Mouse (Mus musculus): ENCODE measurements around the gene Ptgdr. TPM values are rescaled to one million over a fixed set of nuclear protein-coding genes. Genes with fewer than 3 reads are reported as not detected.
A peak's percentile ranks its signal among the peaks of the same experiment; 100 is the strongest.
"Not testable (repeated sequence)": the region's sequence is repeated elsewhere in the genome, so short reads cannot be mapped to it uniquely, and the experiment has no call there.

Gene Ptgdr
- 0.47 and 0.53 TPM in 2 replicates for polyA plus RNA-seq (2015; fragmentation: Nextera tagmentation; extraction: Ambion mirVana)

DNA sequence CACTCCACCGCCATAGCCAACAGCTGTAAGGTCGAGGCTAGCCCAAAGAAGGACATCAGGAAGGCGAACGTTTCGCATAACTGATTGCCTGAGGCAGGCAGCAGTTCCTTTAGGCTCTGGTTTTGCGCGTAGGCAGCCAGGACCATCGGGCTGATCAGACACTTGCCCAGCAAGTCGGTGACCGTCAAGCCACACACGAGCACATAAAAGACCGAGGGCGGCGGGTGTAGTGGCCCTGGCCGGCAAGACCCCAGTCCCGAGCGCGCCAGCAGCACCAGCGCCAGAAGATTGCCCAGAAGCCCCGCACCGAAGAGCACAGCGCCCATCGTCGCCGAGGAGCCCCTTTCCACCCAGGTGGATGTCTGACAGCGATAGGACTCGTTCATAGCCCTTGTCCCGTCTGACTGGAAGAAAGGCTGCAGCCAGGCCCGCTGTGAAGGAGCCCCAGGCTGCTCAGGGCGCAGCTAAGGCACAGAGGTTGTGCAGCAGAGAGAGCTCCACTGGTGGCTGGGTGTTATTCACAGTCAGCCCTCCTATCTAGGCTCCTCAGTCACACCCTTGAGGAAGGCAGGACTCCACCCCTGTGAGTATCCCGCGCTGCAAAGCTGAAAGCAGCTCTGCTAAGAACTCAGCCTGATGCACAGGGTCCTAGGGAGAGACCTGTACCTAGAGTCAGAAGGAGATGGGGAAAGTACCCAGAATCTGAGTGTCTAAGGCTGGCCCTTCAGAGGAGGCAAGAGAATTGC is at the start of gene Ptgdr:
Gene Ptgdr, minus strand, starts transcription at position 508 of the 746 bp plus-strand sequence.
- peaks cover 32% of the 10 kb centered on the region for H3K27me3 ChIP-seq
- ATAC-seq (ENCODE audit: low read depth): peak; percentile 60; the same call in 1 of the 2 replicates
- H3K4me2 ChIP-seq: peak within 1 kb of the TSS; percentile 59
- peak within 1 kb of the TSS; percentile 59 for H3K9ac ChIP-seq
- WGBS: under 1% methylated on average over 32 of the region's 32 CpGs
- no peak within 1 kb of the TSS for H3K27ac ChIP-seq (replicated peaks)
- H3K4me1 ChIP-seq (replicated peaks): peaks cover 8% of the 10 kb centered on the region
- H3K9me3 ChIP-seq: no peaks in the 10 kb centered on the region
- peak within 1 kb of the TSS; percentile 35 for H3K4me3 ChIP-seq
- H3K36me3 ChIP-seq: no peaks in the 10 kb centered on the region

DNA sequence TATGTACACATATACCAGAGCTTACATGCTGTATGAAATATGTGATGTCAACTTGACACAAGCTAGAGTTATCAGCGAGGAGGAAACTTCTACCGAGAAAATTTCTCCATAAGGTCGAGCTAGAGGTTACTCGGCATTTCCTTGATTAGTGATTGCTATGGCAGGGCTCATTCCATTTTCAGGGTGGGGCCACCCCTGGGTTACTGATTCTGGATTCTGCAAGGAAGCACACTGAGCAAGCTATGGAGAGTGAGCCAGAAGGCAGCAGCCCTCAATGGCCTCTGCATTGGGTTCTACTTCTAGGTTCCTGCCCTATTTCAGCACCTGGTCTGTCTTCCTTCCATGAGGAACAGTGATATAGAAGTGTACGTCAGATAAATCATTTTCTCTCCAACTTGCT is 48.6 kb upstream of the Ptgdr start:
- Histone ChIP-seq H3K4me2 (no peak overlapping the region), H3K27ac (replicated peaks) (no peak overlapping the region), H3K9me3 (no peaks in the 10 kb centered on the region), H3K27me3 (no peaks in the 10 kb centered on the region), H3K4me3 (no peak overlapping the region), H3K36me3 (no peaks in the 10 kb centered on the region), H3K9ac (no peak overlapping the region), H3K4me1 (replicated peaks) (no peaks in the 10 kb centered on the region)
- WGBS: 91% methylated on average over 5 of the region's 5 CpGs
- ATAC-seq (ENCODE audit: low read depth): no peak

DNA sequence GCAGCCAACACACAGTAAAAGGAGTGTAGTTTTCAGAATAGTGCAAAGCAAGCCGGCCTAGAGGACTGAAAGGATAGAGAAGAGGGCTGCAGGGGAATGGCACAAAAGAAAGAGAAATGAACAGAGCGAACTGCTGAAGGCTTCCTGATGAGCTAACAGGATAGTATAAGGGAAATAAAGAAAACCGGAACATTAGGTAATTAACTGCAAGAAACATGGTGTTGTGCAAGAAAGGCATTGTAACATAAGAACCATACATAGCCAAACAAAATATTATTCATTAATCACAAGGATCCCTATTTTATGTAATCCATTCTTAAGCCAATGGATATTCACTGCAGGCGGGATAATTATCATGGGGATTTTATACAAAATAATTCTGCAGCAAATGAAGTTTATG is 45.0 kb upstream of the Ptgdr start:
- no peak overlapping the region for H3K4me3 ChIP-seq
- ATAC-seq (ENCODE audit: low read depth): no peak
- H3K4me1 ChIP-seq (replicated peaks): no peaks in the 10 kb centered on the region
- H3K9me3 ChIP-seq: no peaks in the 10 kb centered on the region
- no peaks in the 10 kb centered on the region for H3K27me3 ChIP-seq
- no peak overlapping the region for H3K27ac ChIP-seq (replicated peaks)
- no peak overlapping the region for H3K4me2 ChIP-seq
- no peaks in the 10 kb centered on the region for H3K36me3 ChIP-seq
- no peak overlapping the region for H3K9ac ChIP-seq
- 74% methylated on average over 4 of the region's 4 CpGs for WGBS

DNA sequence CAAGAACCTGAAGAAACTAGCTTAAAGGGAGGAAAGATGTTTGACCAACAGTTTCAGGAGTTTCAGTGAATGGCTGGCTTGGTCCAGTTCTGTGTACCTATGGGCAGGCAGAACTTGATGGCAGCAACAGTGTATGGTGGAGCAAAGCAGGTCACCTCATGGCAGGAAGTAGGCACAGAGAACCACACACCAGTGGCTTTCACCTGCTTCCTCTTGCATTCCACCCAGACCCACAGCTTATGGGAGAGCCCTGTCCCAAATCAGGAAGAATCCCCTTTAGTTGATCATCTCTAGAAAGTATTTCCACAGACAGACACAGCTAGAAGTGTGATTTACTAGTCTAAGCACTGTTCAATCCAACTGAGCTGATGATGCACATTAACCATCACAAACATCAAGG is 42.6 kb upstream of the Ptgdr start:
- H3K9me3 ChIP-seq; H3K27me3 ChIP-seq; H3K27ac ChIP-seq (replicated peaks); H3K4me1 ChIP-seq (replicated peaks); H3K36me3 ChIP-seq; H3K9ac ChIP-seq; H3K4me2 ChIP-seq; ATAC-seq (ENCODE audit: low read depth); H3K4me3 ChIP-seq: not testable (repeated sequence)

DNA sequence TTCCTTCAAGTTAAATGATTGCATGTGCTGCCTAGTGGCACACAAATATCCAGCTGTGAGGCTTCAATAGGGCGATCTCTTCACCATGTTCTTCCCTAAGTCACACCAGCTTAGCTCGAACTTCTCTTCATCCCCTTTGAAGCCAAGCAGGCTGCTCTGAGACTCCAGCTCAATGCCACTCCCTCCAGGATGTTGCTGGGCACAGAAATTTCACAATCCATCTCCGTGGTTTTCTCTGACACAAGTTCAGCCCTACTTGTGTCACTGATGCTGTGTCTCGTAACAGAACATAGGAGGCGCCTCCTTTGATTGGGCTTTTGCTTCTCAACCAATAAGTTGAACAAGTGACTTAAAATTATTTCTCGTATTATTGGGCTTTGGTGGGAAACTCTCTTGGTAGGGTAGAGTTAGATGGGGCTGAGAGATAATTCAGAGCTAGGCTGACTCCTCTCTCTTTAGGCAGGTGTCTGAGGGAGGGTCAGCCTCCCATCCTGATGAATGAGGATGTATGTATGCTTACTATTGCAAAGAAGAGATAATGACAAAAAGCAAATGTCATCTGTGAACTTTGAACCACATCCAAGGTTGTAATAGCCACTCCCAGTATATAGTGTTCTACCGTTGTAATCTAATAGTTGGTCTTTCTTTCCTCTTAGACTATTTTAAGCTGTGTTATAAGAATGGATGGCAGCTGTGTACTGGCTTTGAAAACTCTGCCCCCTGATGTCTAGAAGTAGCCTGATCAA is 32.4 kb upstream of the Ptgdr start:
- WGBS: 71% methylated on average over 7 of the region's 7 CpGs
- ATAC-seq (ENCODE audit: low read depth): no peak

DNA sequence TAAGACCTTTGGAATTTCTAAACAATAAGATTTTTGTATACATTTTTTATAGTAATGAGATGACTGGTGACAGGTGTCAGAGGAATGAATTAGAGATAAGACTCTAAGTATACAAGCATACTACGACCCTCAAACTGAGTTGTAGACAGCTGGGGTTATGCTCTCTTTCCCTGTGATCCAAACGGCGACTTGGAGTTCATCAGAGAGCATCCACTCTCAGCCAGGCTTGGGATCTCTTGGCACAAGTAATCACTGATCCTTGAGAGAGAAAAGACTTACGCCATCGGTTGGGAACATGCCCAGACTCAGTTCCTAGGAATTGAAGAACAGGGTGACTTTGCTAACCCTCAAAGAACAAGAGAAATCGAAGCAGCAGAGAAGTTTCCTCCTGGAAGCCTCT is 10.5 kb upstream of the Ptgdr start:
- Histone ChIP-seq H3K4me3 (no peak overlapping the region), H3K27ac (replicated peaks) (no peak overlapping the region), H3K36me3 (no peaks in the 10 kb centered on the region), H3K4me2 (no peak overlapping the region), H3K4me1 (replicated peaks) (no peaks in the 10 kb centered on the region), H3K9me3 (no peaks in the 10 kb centered on the region), H3K9ac (no peak overlapping the region), H3K27me3 (no peaks in the 10 kb centered on the region)
- 85% methylated on average over 6 of the region's 6 CpGs for WGBS
- ATAC-seq (ENCODE audit: low read depth): no peak

More for the DNA sequence above, 32.4 kb upstream of the Ptgdr start:
- H3K36me3 ChIP-seq: no peaks in the 10 kb centered on the region
- no peak overlapping the region for H3K27ac ChIP-seq (replicated peaks)
- H3K9me3 ChIP-seq: no peaks in the 10 kb centered on the region
- no peak overlapping the region for H3K9ac ChIP-seq
- no peak overlapping the region for H3K4me3 ChIP-seq
- no peaks in the 10 kb centered on the region for H3K4me1 ChIP-seq (replicated peaks)
- H3K4me2 ChIP-seq: no peak overlapping the region
- H3K27me3 ChIP-seq: no peaks in the 10 kb centered on the region

DNA sequence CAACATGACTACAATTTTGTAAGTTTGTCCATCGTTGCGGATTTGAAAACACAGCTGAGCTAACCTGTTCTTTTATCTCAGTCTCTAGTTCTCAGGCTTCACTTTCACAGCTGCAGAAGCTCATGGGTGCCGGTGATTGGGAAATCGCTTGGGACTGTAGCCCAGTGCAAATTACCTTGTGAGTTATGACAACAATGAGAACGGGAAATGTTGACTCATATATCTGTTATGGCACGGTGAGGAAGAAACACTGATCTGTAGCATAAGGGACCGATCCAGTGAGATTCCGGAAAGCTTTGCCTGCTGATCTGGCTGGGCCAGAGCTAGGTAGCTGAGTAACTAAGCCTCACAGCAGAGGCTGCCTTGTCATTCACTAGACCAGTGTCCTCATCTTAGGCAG is 6.5 kb upstream of the Ptgdr start:
- WGBS: 82% methylated on average over 8 of the region's 8 CpGs
- ATAC-seq (ENCODE audit: low read depth): no peak
- Histone ChIP-seq H3K4me3 (no peak overlapping the region), H3K4me1 (replicated peaks) (no peaks in the 10 kb centered on the region), H3K4me2 (no peak overlapping the region), H3K36me3 (no peaks in the 10 kb centered on the region), H3K9ac (no peak overlapping the region), H3K27ac (replicated peaks) (no peak overlapping the region), H3K27me3 (peaks cover under 1% of the 10 kb centered on the region; the same call in 1 of the 2 replicates), H3K9me3 (no peaks in the 10 kb centered on the region)

DNA sequence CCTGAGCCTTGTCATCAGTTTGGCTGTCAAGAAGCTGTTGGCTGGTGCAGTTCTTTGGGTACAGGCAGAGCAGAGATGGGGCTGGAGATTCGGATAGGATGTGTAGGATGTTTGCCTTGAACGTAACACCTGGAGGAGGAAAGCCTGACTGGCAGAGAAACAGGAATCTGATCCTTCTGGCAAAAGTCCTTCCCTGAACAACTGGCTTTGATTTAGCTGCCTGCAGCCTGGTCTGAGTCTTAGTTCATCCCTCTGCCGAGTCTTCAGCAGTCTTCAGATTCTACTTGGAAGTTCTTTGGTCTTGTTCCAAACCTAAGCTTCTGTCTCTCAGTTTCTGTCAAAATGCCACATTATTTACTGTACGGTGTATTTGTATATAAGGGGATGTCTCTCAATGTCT is 3.9 kb upstream of the Ptgdr start:
- no peak overlapping the region for H3K9ac ChIP-seq
- H3K27me3 ChIP-seq: peaks cover 24% of the 10 kb centered on the region
- H3K9me3 ChIP-seq: no peaks in the 10 kb centered on the region
- H3K4me3 ChIP-seq: no peak overlapping the region
- H3K36me3 ChIP-seq: no peaks in the 10 kb centered on the region
- 49% methylated on average over 4 of the region's 4 CpGs for WGBS
- H3K4me1 ChIP-seq (replicated peaks): peaks cover 8% of the 10 kb centered on the region
- no peak overlapping the region for H3K4me2 ChIP-seq
- ATAC-seq (ENCODE audit: low read depth): no peak
- no peak overlapping the region for H3K27ac ChIP-seq (replicated peaks)

DNA sequence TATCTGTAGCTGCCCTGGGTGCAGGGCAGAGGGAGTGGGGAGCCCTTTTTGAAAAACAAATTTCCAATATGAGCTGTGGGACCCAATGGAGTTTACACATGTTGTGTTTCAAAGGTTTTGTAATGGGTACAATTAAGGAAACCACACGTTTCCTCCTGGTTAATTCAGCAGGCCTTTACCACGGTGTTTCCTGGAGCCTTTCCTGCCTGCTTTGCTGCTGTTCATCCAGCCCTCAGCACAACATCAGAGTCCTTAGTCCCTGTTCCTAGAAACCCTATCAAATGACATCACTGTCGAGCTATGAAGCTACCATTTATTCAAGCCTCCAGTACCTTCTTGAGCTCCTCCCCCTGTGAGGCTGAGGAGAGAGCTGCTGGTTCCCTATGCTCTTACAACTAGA is 2.0 kb upstream of the Ptgdr start:
- ATAC-seq (ENCODE audit: low read depth): no peak
- H3K4me3 ChIP-seq: no peak overlapping the region
- H3K36me3 ChIP-seq: no peaks in the 10 kb centered on the region
- H3K4me1 ChIP-seq (replicated peaks): peaks cover 8% of the 10 kb centered on the region
- peaks cover 32% of the 10 kb centered on the region for H3K27me3 ChIP-seq
- H3K4me2 ChIP-seq: no peak overlapping the region
- H3K9me3 ChIP-seq: no peaks in the 10 kb centered on the region
- H3K27ac ChIP-seq (replicated peaks): no peak overlapping the region
- H3K9ac ChIP-seq: no peak overlapping the region
- WGBS: 61% methylated on average over 3 of the region's 3 CpGs

DNA sequence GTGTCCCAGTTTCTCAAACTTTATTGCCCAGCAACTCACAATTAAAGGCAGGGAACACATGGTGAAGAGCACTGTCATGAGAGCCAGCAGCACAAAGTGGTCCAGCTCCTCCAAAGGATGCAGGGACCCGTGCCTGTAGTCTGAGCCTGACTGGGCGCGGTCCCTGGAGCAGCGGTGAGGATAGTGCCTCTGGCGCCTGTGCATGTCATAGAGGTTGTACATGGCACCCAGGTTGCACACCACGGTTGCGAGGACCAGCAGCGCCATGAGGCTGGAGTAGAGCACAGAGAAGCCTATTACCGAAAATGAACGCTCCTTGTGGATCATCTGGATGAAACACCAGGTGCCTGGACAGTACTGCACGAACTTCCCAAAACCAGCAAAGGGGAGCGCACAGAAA is 803 bp downstream of the Ptgdr start:
- peak overlapping the region; percentile 35 for H3K4me3 ChIP-seq
- H3K9me3 ChIP-seq: no peaks in the 10 kb centered on the region
- WGBS: 9% methylated on average over 12 of the region's 12 CpGs
- peaks cover 8% of the 10 kb centered on the region for H3K4me1 ChIP-seq (replicated peaks)
- H3K4me2 ChIP-seq: peak overlapping the region; percentile 59
- H3K9ac ChIP-seq: no peak overlapping the region
- H3K27me3 ChIP-seq: peaks cover 32% of the 10 kb centered on the region
- ATAC-seq (ENCODE audit: low read depth): 0 out of 2 replicates have a peak, but pooled peaks have one; percentile 44
- no peaks in the 10 kb centered on the region for H3K36me3 ChIP-seq
- H3K27ac ChIP-seq (replicated peaks): no peak overlapping the region

DNA sequence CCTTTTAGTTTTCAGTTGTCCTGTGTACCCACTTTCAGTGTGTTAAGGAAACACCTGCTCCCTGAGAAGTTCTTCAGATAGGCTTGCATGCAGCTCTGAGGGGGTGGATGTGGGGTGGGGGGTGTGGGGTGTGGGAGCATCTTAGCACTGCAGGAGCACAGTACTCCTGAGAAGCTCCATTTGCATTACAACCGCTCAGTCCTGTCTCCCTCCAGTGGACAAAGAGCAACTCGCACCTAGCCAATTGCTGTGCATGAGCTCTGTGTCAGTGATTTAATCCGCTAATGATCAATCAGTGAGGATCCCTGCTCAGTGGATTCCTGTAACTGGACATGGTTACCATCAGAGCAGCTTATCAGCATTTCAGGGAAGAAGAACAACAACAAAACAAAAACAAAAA is 8.5 kb downstream of the Ptgdr start:
- not testable (repeated sequence) for H3K4me3 ChIP-seq; H3K4me2 ChIP-seq; H3K4me1 ChIP-seq (replicated peaks); H3K9ac ChIP-seq; H3K27me3 ChIP-seq; H3K9me3 ChIP-seq; H3K36me3 ChIP-seq; H3K27ac ChIP-seq (replicated peaks)
- ATAC-seq (ENCODE audit: low read depth): peak; percentile 71; the same call in 1 of the 2 replicates
- 3% methylated on average over 3 of the region's 3 CpGs for WGBS

DNA sequence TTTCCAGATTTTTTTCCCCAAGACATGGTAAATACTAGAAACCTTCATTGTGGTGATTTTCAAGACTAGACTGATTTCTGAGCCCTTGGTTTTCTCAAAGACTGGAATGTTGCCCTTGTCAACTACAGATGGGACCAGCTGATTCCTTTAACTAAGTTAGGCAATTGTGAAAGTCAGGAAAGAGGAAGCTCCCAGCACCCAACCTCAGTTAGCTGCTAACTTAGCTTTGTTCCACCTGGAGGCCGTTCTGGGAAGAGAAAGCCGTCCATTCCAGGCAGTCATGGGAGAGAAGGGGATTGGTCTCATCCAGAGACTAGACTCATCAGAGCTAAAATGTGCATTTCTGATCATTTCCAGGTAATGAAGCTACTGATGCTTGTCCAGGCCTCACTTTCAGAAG is 11.4 kb downstream of the Ptgdr start:
- peaks cover 7% of the 10 kb centered on the region for H3K4me1 ChIP-seq (replicated peaks)
- H3K27me3 ChIP-seq: no peaks in the 10 kb centered on the region
- H3K27ac ChIP-seq (replicated peaks): no peak overlapping the region
- no peaks in the 10 kb centered on the region for H3K9me3 ChIP-seq
- no peaks in the 10 kb centered on the region for H3K36me3 ChIP-seq
- no peak overlapping the region for H3K4me2 ChIP-seq
- H3K9ac ChIP-seq: no peak overlapping the region
- no peak for ATAC-seq (ENCODE audit: low read depth)
- WGBS: 95% methylated on average over 2 of the region's 2 CpGs
- H3K4me3 ChIP-seq: no peak overlapping the region
